Mouse (Mus musculus) liver, embryonic 14.5 days (tissue): ENCODE data around the gene Cgnl1.

Experiments
- CTCF ChIP-seq: IDR thresholded peaks from 2 replicates; pipeline ENCODE4 v1.5.1; 2016; ENCODE audit warnings: antibody characterized with exemption, low read depth, control low read depth
- EP300 ChIP-seq: IDR thresholded peaks from 2 replicates; pipeline ENCODE4 v1.6.1; 2016; ENCODE audit warnings: antibody characterized with exemption, low read depth

DNA sequence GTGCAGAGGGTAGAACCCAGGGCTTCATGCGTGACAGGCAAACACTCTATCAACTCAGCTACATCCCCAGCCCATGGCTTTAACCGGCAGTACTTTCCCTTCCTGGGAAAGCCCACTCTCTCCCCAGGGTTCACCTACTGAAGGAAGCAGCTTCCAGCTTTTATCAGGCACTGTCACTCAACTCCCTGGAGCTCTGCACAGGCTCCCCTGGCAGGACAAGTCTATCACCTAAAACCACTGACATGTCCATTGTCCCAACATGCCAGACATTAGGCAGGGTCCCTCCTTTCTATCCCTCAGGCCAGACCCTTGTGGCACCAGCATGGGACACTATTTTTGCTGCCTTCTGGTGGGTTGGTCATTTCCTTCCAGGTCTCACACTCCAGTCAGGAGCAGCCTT, 37.8 kb downstream of the Cgnl1 start:
- TF ChIP-seq CTCF (no peak), EP300 (no peak)
